Mouse (Mus musculus): Measurements from ENCODE around the gene Manf. TPM values are rescaled to one million over a fixed set of nuclear protein-coding genes. Genes with fewer than 3 reads are reported as not detected.

Gene Manf
- polyA plus RNA-seq (2017; shearing (Covaris generic)): 119 TPM

GRCm38 (mm10) chr9:106891829-106892551 is at the start of gene Manf:
Gene Manf, minus strand, starts transcription at chr9:106891979.

DNA sequence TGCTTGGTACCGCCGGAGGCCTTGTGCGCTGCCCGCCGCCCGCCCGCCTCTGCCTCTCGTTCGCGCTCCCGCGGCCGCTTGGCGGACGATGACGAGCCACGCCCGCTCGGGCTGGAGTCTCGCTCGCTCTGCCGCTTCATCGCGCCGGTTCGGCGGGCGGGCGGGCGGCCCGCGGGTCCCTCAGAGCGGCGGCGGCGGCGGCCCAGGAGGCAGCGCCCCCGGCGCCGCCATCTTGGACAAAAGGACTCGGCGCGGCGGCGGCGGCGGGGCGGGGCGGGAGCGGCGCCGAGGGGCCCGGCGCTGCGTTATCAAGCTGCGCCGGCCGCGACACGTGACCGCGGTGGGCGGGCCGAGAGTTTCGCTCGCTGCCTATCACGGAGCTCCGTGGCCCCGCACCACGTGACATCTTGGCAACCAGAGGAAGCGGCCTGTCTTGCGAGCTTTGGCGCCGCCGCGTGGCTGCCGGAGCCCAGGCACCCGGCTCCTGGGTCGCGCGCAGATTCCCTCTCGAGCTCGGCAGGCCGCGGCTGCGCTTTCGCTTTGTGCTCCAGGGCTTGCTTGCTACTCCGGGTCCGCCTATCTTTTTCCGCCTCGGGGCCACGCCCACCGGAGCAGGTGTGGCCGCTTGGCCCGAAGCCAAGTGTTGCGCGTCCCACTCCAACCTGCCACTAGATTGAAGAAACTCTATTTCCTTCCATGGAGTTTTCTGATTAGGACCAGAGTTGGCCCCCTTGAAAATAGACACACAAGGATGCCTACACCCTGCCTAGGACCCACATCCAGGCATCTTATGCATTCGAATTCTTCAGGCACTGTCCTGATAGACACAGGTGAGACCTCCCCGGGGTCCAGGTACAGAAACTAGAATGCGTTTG is 4.7 kb downstream of the Manf start, which contains the start of gene Rbm15b:
Gene Rbm15b (minus strand): TSS at position 601 of the 875 bp plus-strand sequence.

DNA sequence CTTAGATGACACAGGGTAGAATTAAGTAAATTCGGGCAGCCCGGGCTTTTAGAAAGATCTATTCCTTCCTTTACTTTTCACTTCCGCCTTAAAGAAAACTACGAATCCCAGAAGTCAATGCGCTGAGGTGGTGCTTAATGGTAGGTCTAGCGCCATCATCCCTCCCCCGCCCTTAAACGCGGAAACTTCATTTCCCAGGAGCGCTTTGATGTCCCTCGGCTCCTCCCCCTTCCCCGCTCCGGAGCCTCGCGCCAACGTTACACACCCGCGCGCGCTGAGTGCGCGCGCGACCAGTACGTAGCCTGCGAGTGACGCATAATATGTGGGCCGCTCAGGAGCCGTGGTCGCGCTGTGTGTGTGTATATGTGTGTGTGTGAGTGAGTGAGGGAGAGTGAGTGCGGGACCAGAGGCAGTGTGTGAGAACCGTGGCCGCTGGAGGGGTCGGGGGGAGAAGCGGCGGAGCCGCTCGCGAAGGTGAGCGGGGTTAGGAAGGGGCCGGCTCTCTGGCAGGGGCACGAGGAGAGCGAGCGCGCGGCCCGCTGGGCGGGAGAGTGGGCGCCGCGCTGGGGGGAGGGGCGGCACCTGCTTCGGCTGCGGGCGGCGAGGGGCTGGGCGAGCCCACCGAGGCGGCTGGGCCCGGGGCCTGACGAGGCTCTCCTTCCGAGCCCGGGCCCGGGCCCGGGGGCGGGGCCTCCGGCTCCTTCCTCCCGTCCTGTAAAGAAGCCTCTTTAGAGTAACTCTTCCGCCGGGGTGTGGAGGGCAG is 70.0 kb downstream of the Manf start, which contains the start of gene Dcaf1:
Gene Dcaf1 (plus strand): TSS at position 257 of the 763 bp plus-strand sequence.

DNA sequence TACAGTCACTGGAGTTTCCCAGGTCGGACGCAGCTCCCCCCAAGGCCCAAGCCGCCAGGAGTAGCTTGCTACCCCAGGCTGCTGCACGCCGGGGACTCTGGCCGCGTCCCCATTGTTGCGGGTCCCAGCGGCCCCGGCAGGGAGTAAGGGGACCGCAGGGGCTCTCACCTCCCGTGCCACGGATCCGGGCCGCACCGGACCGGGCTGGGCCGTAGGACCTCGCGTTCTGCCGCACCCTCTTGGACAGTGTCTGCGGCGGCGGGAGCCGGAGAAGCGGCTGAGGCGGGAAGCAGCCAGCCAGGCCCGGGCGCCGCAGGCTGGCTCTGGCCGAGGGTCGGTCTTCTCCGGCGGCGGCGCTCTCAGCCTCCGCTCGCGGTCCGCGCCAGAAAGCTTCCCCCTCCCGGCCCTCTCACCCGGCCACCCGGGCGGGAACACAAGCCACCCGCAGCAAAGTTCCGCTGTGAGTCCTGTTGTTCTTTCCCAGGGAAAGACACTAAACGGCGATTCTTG is 102.9 kb downstream of the Manf start, which contains the start of gene Rad54l2:
Gene Rad54l2 (minus strand): TSS at position 383 of the 510 bp plus-strand sequence.

Other genes starting within 250 kb of the Manf start
- 0.29 TPM for gene Grm2, start 235.9 kb downstream of the Manf start, polyA plus RNA-seq (2017; shearing (Covaris generic))
- gene Tex264, start 206.1 kb downstream of the Manf start, polyA plus RNA-seq (2017; shearing (Covaris generic)): 56.6 TPM
- gene Rad54l2, start 102.8 kb downstream of the Manf start, polyA plus RNA-seq (2017; shearing (Covaris generic)): 5.5 TPM
- gene Dcaf1, start 70.1 kb downstream of the Manf start, polyA plus RNA-seq (2017; shearing (Covaris generic)): 46.3 TPM
- gene Rbm15b, start 4.6 kb downstream of the Manf start, polyA plus RNA-seq (2017; shearing (Covaris generic)): 37.3 TPM